In the genomic region with DNA sequence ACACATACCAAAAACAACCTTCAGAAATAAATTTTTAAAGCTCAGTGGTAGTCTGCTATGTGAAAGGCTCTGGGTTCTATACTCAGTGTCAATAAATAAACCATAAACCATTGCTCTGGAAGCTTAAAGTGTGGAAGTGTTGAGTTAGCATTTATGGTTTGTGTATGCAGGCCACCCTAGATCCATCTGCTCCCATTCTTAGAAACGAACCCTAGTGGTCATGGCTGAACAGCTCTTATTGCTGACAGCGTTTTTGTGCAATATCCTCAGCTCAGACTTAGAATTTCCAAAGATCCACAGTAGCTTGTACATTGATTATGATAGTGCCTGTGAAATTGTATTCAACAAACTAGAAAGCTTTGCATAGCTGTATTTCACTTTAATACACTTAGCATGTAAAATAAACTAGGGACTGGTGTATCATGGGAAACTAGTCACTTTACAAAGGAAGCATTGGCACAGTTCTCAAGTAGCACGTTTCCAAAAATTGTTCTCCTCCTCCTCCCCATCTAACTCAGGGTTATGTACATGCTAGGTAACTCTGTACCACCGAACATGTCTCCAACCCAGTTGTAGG, we compare ENCODE assay signal across 8 mouse cellular contexts.
DNase-seq lines count a peak whose midpoint lies in the region; ATAC-seq lines count a peak whose summit lies in the region.

No protein-coding gene starts in this region.

- H3K27ac ChIP-seq in forebrain, embryonic 16.5 days (ENCODE audit: low read length) = no peak overlapping the region
- H3K27ac ChIP-seq in limb, embryonic 13.5 days = no peak overlapping the region
- no peak overlapping the region for H3K27ac ChIP-seq in midbrain, embryonic 15.5 days

- H3K4me1 ChIP-seq in forebrain, embryonic 16.5 days (replicated peaks; ENCODE audit: control insufficient read depth, insufficient read depth, low read length) = peaks cover 13% of the 10 kb centered on the region
- H3K4me1 ChIP-seq in limb, embryonic 13.5 days = peaks cover 32% of the 10 kb centered on the region
- peaks cover 18% of the 10 kb centered on the region for H3K4me1 ChIP-seq in midbrain, embryonic 15.5 days

- no peaks in the 10 kb centered on the region for H3K27me3 ChIP-seq in forebrain, embryonic 16.5 days (replicated peaks; ENCODE audit: control insufficient read depth, insufficient read depth, low read length)
- H3K27me3 ChIP-seq in limb, embryonic 13.5 days = no peaks in the 10 kb centered on the region
- H3K27me3 ChIP-seq in midbrain, embryonic 15.5 days (replicated peaks) = no peaks in the 10 kb centered on the region

- 0 out of 2 replicates have a peak overlapping the region, but pooled peaks have one; percentile 3 for H3K9ac ChIP-seq in forebrain, embryonic 16.5 days (replicated peaks; ENCODE audit: low read depth, low read length)
- no peak overlapping the region for H3K9ac ChIP-seq in limb, embryonic 13.5 days
- H3K9ac ChIP-seq in midbrain, embryonic 15.5 days = no peak overlapping the region

- H3K9me3 ChIP-seq in forebrain, embryonic 16.5 days (ENCODE audit: control insufficient read depth, low read length) = no peaks in the 10 kb centered on the region
- H3K9me3 ChIP-seq in limb, embryonic 13.5 days = no peaks in the 10 kb centered on the region
- no peaks in the 10 kb centered on the region for H3K9me3 ChIP-seq in midbrain, embryonic 15.5 days

- peak; percentile 89 for DNase-seq in heart, adult 11 months
- no peak for DNase-seq in heart, postnatal 14 days
- peak; percentile 54 for DNase-seq in NIH3T3 (ENCODE audit: low read depth)
- no peak for DNase-seq in gastrocnemius, postnatal 10 days
- DNase-seq in gastrocnemius, postnatal 36 days = no peak

- H3K4me3 ChIP-seq in forebrain, embryonic 16.5 days (replicated peaks; ENCODE audit: low read length) = peak overlapping the region; percentile 8
- H3K4me3 ChIP-seq in limb, embryonic 13.5 days = peak overlapping the region; percentile 77
- peak overlapping the region; percentile 65 for H3K4me3 ChIP-seq in midbrain, embryonic 15.5 days

- WGBS in forebrain, embryonic 16.5 days = 42% methylated on average over 4 of the region's 4 CpGs
- 39% methylated on average over 4 of the region's 4 CpGs for WGBS in limb, embryonic 13.5 days
- 51% methylated on average over 4 of the region's 4 CpGs for WGBS in midbrain, embryonic 15.5 days

- H3K36me3 ChIP-seq in forebrain, embryonic 16.5 days (ENCODE audit: control insufficient read depth, insufficient read depth) = no peaks in the 10 kb centered on the region
- no peaks in the 10 kb centered on the region for H3K36me3 ChIP-seq in limb, embryonic 13.5 days
- H3K36me3 ChIP-seq in midbrain, embryonic 15.5 days (replicated peaks) = no peaks in the 10 kb centered on the region

- intact Hi-C loops in heart, postnatal 14 days (cut with DNase I) = loop anchor here (5.0 kb wide), 2 partner anchors 76 to 389 kb away; a partner anchor contains a TSS
- intact Hi-C loops in gastrocnemius, postnatal 36 days (cut with DNase I) = loop anchor here (5.0 kb wide), 1 partner anchor 56 kb away; no protein-coding TSS in a partner anchor

- peak overlapping the region; percentile 62 for H3K4me2 ChIP-seq in forebrain, embryonic 16.5 days (ENCODE audit: low read length)
- H3K4me2 ChIP-seq in limb, embryonic 13.5 days (replicated peaks) = peak overlapping the region; percentile 81
- peak overlapping the region; percentile 64 for H3K4me2 ChIP-seq in midbrain, embryonic 15.5 days

- ATAC-seq in forebrain, embryonic 16.5 days = no peak
- ATAC-seq in limb, embryonic 13.5 days (ENCODE audit: low FRiP score, low read depth) = no peak
- no peak for ATAC-seq in midbrain, embryonic 15.5 days (replicated peaks)

Comparison
In these comparisons a context has a peak if more than half of its experiments do, and no peak if none do; other contexts are left out.
1. DNase-seq: peak in heart, adult 11 months (single experiment) and NIH3T3 (single experiment); none in heart, postnatal 14 days (0 of 2), gastrocnemius, postnatal 10 days (single experiment) and gastrocnemius, postnatal 36 days (0 of 2).
2. H3K4me3 ChIP-seq: peak in every context shown above with its lines; median percentile 77 in limb, embryonic 13.5 days; 65 in midbrain, embryonic 15.5 days; 8 in forebrain, embryonic 16.5 days.
3. Peak in every context shown above with its lines, with median percentiles within 50 percentile points of each other: H3K4me2 ChIP-seq.